Mouse (Mus musculus) myocyte (in vitro differentiated cells): Measurements from ENCODE around the gene March1. TPM values are rescaled to one million over a fixed set of nuclear protein-coding genes. Genes with fewer than 3 reads are reported as not detected.

Source experiments
- H3K27me3 ChIP-seq: one replicate; pipeline ENCODE4 v1.6.1; 2011; ENCODE audit not compliant: control insufficient read depth, insufficient read depth, insufficient read length
- H3K36me3 ChIP-seq: one replicate; pipeline ENCODE4 v1.6.1; 2011; ENCODE audit not compliant: control insufficient read depth, insufficient read depth
- H3K4me2 ChIP-seq: one replicate; pipeline ENCODE4 v1.6.1; 2011; ENCODE audit warnings: low read depth, control low read depth
- H3K4me3 ChIP-seq: one replicate; pipeline ENCODE4 v1.5.1; 2011; ENCODE audit warnings: mild to moderate bottlenecking, control low read depth, moderate library complexity
- H3K79me2 ChIP-seq: one replicate; pipeline ENCODE4 v1.6.1; 2011; ENCODE audit not compliant: control insufficient read depth, insufficient read depth
- H3ac ChIP-seq: one replicate; pipeline ENCODE4 v1.6.1; 2011; ENCODE audit not compliant: control insufficient read depth, insufficient read length
- CEBPB ChIP-seq: IDR thresholded peaks from 2 replicates; pipeline ENCODE4 v1.6.1; 2011; ENCODE audit warnings: mild to moderate bottlenecking, moderate library complexity; ENCODE audit not compliant: poor library complexity, insufficient read depth, severe bottlenecking
- E2F4 ChIP-seq: IDR thresholded peaks from one replicate; pipeline ENCODE4 v1.6.1; 2011; ENCODE audit warnings: mild to moderate bottlenecking, control low read depth, moderate library complexity; ENCODE audit not compliant: insufficient read depth
- MAX ChIP-seq: IDR thresholded peaks from one replicate; pipeline ENCODE4 v1.6.1; 2011; ENCODE audit warnings: low read depth, mild to moderate bottlenecking, control low read depth
- MYOD1 ChIP-seq, 3 experiments: IDR thresholded peaks; one replicate each; pipeline ENCODE4 v1.6.1; 2011; ENCODE audit warnings: control low read depth in 2 of 3, low read depth in 2 of 3, mild to moderate bottlenecking in 2 of 3, moderate library complexity in 1 of 3; ENCODE audit not compliant: insufficient read length in 2 of 3, control insufficient read depth in 1 of 3
- MYOG ChIP-seq, 3 experiments: IDR thresholded peaks; one replicate each; pipeline ENCODE4 v1.6.1; 2011; ENCODE audit warnings: control low read depth in 2 of 3, low read depth in 2 of 3, mild to moderate bottlenecking in 2 of 3; ENCODE audit not compliant: insufficient read length in 2 of 3, control insufficient read depth in 1 of 3, insufficient read depth in 1 of 3
- POLR2A ChIP-seq: IDR thresholded peaks from one replicate; pipeline ENCODE4 v1.6.1; 2011; ENCODE audit warnings: low read depth, mild to moderate bottlenecking, control low read depth, moderate library complexity; ENCODE audit not compliant: insufficient read length
- POLR2AphosphoS2 ChIP-seq: IDR thresholded peaks from one replicate; pipeline ENCODE4 v1.6.1; 2011; ENCODE audit warnings: low read depth, control low read depth; ENCODE audit not compliant: insufficient read length
- REST ChIP-seq: IDR thresholded peaks from one replicate; pipeline ENCODE4 v1.6.1; 2011; ENCODE audit warnings: mild to moderate bottlenecking, control low read depth, moderate library complexity; ENCODE audit not compliant: insufficient read depth, insufficient read length
- SRF ChIP-seq: IDR thresholded peaks from one replicate; pipeline ENCODE4 v1.6.1; 2011; ENCODE audit warnings: low read depth; ENCODE audit not compliant: control insufficient read depth, insufficient read length
- TCF12 ChIP-seq: IDR thresholded peaks from one replicate; pipeline ENCODE4 v1.6.1; 2011; ENCODE audit warnings: mild to moderate bottlenecking, control low read depth; ENCODE audit not compliant: poor library complexity, insufficient read depth, severe bottlenecking
- TCF3 ChIP-seq: IDR thresholded peaks from one replicate; pipeline ENCODE4 v1.6.1; 2011; ENCODE audit warnings: low read depth, control low read depth; ENCODE audit not compliant: insufficient read length
- USF1 ChIP-seq: IDR thresholded peaks from one replicate; pipeline ENCODE4 v1.6.1; 2011; ENCODE audit warnings: low read depth, mild to moderate bottlenecking, control low read depth, moderate library complexity
- polyA plus RNA-seq: library from polyadenylated mRNA; unstranded; fragments of >200 nt; fragmentation: generic; extraction: Trizol; gene quantifications from one replicate; pipeline ENCODE4 v1.2.1, GENCODE M21; 2012; ENCODE audit warnings: missing spikeins

The March1 gene
- polyA plus RNA-seq, 1 experiment = 0.06 TPM

- H3K4me2 ChIP-seq = no peak overlapping the region
- no peaks in the 10 kb centered on the region for H3K27me3 ChIP-seq
- H3K36me3 ChIP-seq = no peaks in the 10 kb centered on the region
- TF ChIP-seq MAX (no peak), CEBPB (no peak), E2F4 (no peak), TCF3 (no peak), REST (no peak), MYOD1 (IDR thresholded peaks at IDR 0.05; ENCODE audit: control insufficient read depth in 1 of 3, insufficient read length in 2 of 3, low read depth in 2 of 3) (no peak), TCF12 (no peak)
- H3K79me2 ChIP-seq = no peaks in the 10 kb centered on the region
- no peak overlapping the region for H3ac ChIP-seq
- H3K4me3 ChIP-seq = no peak overlapping the region
These were observed 721.9 kb downstream of the March1 start for GRCm38 (mm10) chr8:66339551-66339950.

- no peak overlapping the region for H3K4me2 ChIP-seq
- H3ac ChIP-seq = no peak overlapping the region
- no peak overlapping the region for H3K4me3 ChIP-seq
- H3K27me3 ChIP-seq = no peaks in the 10 kb centered on the region
- no peaks in the 10 kb centered on the region for H3K36me3 ChIP-seq
- H3K79me2 ChIP-seq = no peaks in the 10 kb centered on the region
- TF ChIP-seq E2F4 = no peak
These were observed 725.2 kb downstream of the March1 start for GRCm38 (mm10) chr8:66342928-66343327.

GRCm38 (mm10) chr8:66362882-66363801 lies 745.4 kb downstream of the March1 start:
- TF ChIP-seq CEBPB (no peak), MAX (no peak), USF1 (no peak), E2F4 (no peak), REST (no peak), MYOG (IDR thresholded peaks at IDR 0.05; ENCODE audit: control insufficient read depth in 1 of 3, insufficient read depth in 1 of 3, insufficient read length in 2 of 3, low read depth in 2 of 3) (no peak), MYOD1 (IDR thresholded peaks at IDR 0.05; ENCODE audit: control insufficient read depth in 1 of 3, insufficient read length in 2 of 3, low read depth in 2 of 3) (no peak), POLR2A (no peak), TCF3 (no peak), SRF (no peak), TCF12 (no peak), POLR2AphosphoS2 (no peak)
- Histone ChIP-seq H3K4me2 (no peak overlapping the region), H3K36me3 (no peaks in the 10 kb centered on the region), H3K79me2 (no peaks in the 10 kb centered on the region), H3ac (no peak overlapping the region), H3K4me3 (no peak overlapping the region), H3K27me3 (no peaks in the 10 kb centered on the region)

GRCm38 (mm10) chr8:66383694-66384373 lies 766.1 kb downstream of the March1 start:
- Histone ChIP-seq H3K4me2 (no peak overlapping the region), H3K27me3 (no peaks in the 10 kb centered on the region)

GRCm38 (mm10) chr8:66386008-66386407 lies 768.3 kb downstream of the March1 start:
- no peak overlapping the region for H3ac ChIP-seq
- no peaks in the 10 kb centered on the region for H3K79me2 ChIP-seq
- no peak overlapping the region for H3K4me2 ChIP-seq
- H3K36me3 ChIP-seq = no peaks in the 10 kb centered on the region
- TF ChIP-seq SRF (no peak), REST (no peak), CEBPB (no peak), MYOD1 (IDR thresholded peaks at IDR 0.05; ENCODE audit: control insufficient read depth in 1 of 3, insufficient read length in 2 of 3, low read depth in 2 of 3) (no peak), POLR2AphosphoS2 (no peak), USF1 (no peak), MAX (no peak), TCF3 (no peak), TCF12 (no peak), MYOG (IDR thresholded peaks at IDR 0.05; ENCODE audit: control insufficient read depth in 1 of 3, insufficient read depth in 1 of 3, insufficient read length in 2 of 3, low read depth in 2 of 3) (no peak), POLR2A (no peak), E2F4 (no peak)
- H3K27me3 ChIP-seq = no peaks in the 10 kb centered on the region
- no peak overlapping the region for H3K4me3 ChIP-seq

More at GRCm38 (mm10) chr8:66383694-66384373, 766.1 kb downstream of the March1 start:
- Histone ChIP-seq H3K79me2 (no peaks in the 10 kb centered on the region), H3K4me3 (no peak overlapping the region), H3K36me3 (no peaks in the 10 kb centered on the region), H3ac (no peak overlapping the region)
- TF ChIP-seq TCF12 = no peak
- no peak for TF ChIP-seq CEBPB
- no peak for TF ChIP-seq USF1
- TF ChIP-seq MYOD1 (IDR thresholded peaks at IDR 0.05; ENCODE audit: control insufficient read depth in 1 of 3, insufficient read length in 2 of 3, low read depth in 2 of 3) = no peak
- no peak for TF ChIP-seq MYOG (IDR thresholded peaks at IDR 0.05; ENCODE audit: control insufficient read depth in 1 of 3, insufficient read depth in 1 of 3, insufficient read length in 2 of 3, low read depth in 2 of 3)
- no peak for TF ChIP-seq SRF
- TF ChIP-seq POLR2A = no peak
- TF ChIP-seq E2F4 = no peak
